Mouse (Mus musculus): ENCODE measurements around the gene Vcam1. TPM values are rescaled to one million over a fixed set of nuclear protein-coding genes. Genes with fewer than 3 reads are reported as not detected.

Gene Vcam1
- 6.4 and 7.2 TPM in 2 replicates for polyA plus RNA-seq (2015; fragmentation: Nextera tagmentation; extraction: Ambion mirVana)

- no peaks in the 10 kb centered on the region for H3K9me3 ChIP-seq (ENCODE audit: control insufficient read depth)
- ATAC-seq, result no peak
- 11% methylated on average over 9 of the region's 9 CpGs for WGBS
Measured at GRCm38 (mm10) chr3:116129259-116129738, at the start of gene Vcam1. Vcam1 (minus strand) TSS chr3:116129688.

GRCm38 (mm10) chr3:116175106-116175505, 45.6 kb upstream of the Vcam1 start:
- no peaks in the 10 kb centered on the region for H3K27me3 ChIP-seq (replicated peaks; ENCODE audit: control insufficient read depth, insufficient read depth, low read length)
- H3K36me3 ChIP-seq (ENCODE audit: control insufficient read depth, insufficient read depth), result no peaks in the 10 kb centered on the region
- H3K4me3 ChIP-seq (ENCODE audit: low read depth, low read length), result no peak overlapping the region
- H3K9ac ChIP-seq (ENCODE audit: low read depth, low read length), result no peak overlapping the region
- H3K4me1 ChIP-seq (replicated peaks; ENCODE audit: control insufficient read depth, insufficient read depth, low read length), result no peaks in the 10 kb centered on the region
- H3K4me2 ChIP-seq (replicated peaks; ENCODE audit: low read depth), result no peak overlapping the region
- no peak for TF ChIP-seq CTCF (IDR thresholded peaks at IDR 0.05; ENCODE audit: low read depth)
- no peak overlapping the region for H3K27ac ChIP-seq (ENCODE audit: low read depth, low read length)
- 90% methylated on average over 6 of the region's 6 CpGs for WGBS
- no peak for ATAC-seq
- no peaks in the 10 kb centered on the region for H3K9me3 ChIP-seq (ENCODE audit: control insufficient read depth)

More at GRCm38 (mm10) chr3:116129259-116129738, at the start of gene Vcam1:
- H3K36me3 ChIP-seq (ENCODE audit: control insufficient read depth, insufficient read depth), result no peaks in the 10 kb centered on the region
- H3K27me3 ChIP-seq (replicated peaks; ENCODE audit: control insufficient read depth, insufficient read depth, low read length), result no peaks in the 10 kb centered on the region
- H3K27ac ChIP-seq (ENCODE audit: low read depth, low read length), result no peak within 1 kb of the TSS
- no peak within 1 kb of the TSS for H3K9ac ChIP-seq (ENCODE audit: low read depth, low read length)
- no peak for TF ChIP-seq CTCF (IDR thresholded peaks at IDR 0.05; ENCODE audit: low read depth)
- H3K4me1 ChIP-seq (replicated peaks; ENCODE audit: control insufficient read depth, insufficient read depth, low read length), result no peaks in the 10 kb centered on the region
- H3K4me2 ChIP-seq (replicated peaks; ENCODE audit: low read depth), result peak within 1 kb of the TSS; percentile 57
- peak within 1 kb of the TSS; percentile 7 for H3K4me3 ChIP-seq (ENCODE audit: low read depth, low read length)

GRCm38 (mm10) chr3:116171461-116171860, 42.0 kb upstream of the Vcam1 start:
- no peak overlapping the region for H3K4me3 ChIP-seq (ENCODE audit: low read depth, low read length)
- no peaks in the 10 kb centered on the region for H3K4me1 ChIP-seq (replicated peaks; ENCODE audit: control insufficient read depth, insufficient read depth, low read length)
- no peaks in the 10 kb centered on the region for H3K27me3 ChIP-seq (replicated peaks; ENCODE audit: control insufficient read depth, insufficient read depth, low read length)
- 75% methylated on average over 5 of the region's 5 CpGs for WGBS
- no peak for TF ChIP-seq CTCF (IDR thresholded peaks at IDR 0.05; ENCODE audit: low read depth)
- no peaks in the 10 kb centered on the region for H3K36me3 ChIP-seq (ENCODE audit: control insufficient read depth, insufficient read depth)
- no peak overlapping the region for H3K4me2 ChIP-seq (replicated peaks; ENCODE audit: low read depth)
- ATAC-seq, result no peak
- no peak overlapping the region for H3K9ac ChIP-seq (ENCODE audit: low read depth, low read length)
- H3K9me3 ChIP-seq (ENCODE audit: control insufficient read depth), result no peaks in the 10 kb centered on the region
- H3K27ac ChIP-seq (ENCODE audit: low read depth, low read length), result no peak overlapping the region

DNA sequence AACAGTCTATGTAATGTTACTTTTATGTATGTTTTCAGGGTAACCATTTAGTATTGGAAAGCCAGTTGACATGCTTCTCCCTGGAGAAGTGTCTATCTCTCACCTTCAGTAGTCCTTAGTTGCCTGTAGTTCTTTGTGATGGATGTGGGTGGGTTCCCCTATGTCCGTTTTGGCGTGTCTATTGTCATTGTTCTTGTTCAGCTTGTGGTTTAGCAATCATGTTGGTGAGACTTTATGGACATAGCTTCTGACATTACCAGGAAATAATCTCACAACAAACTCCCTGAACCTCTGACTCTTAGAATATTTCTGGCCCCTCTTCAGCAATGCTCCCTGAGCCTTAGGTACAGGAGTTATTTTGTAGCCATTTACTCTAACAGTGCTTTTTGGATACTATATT, 38.6 kb upstream of the Vcam1 start:
- Histone ChIP-seq H3K27me3 (replicated peaks; ENCODE audit: control insufficient read depth, insufficient read depth, low read length) (no peaks in the 10 kb centered on the region), H3K4me3 (ENCODE audit: low read depth, low read length) (no peak overlapping the region), H3K9ac (ENCODE audit: low read depth, low read length) (no peak overlapping the region), H3K9me3 (ENCODE audit: control insufficient read depth) (no peaks in the 10 kb centered on the region), H3K4me1 (replicated peaks; ENCODE audit: control insufficient read depth, insufficient read depth, low read length) (no peaks in the 10 kb centered on the region), H3K27ac (ENCODE audit: low read depth, low read length) (no peak overlapping the region), H3K36me3 (ENCODE audit: control insufficient read depth, insufficient read depth) (no peaks in the 10 kb centered on the region), H3K4me2 (replicated peaks; ENCODE audit: low read depth) (no peak overlapping the region)
- TF ChIP-seq CTCF (IDR thresholded peaks at IDR 0.05; ENCODE audit: low read depth), result no peak
- ATAC-seq, result no peak
- WGBS, result 89% methylated on average over 2 of the region's 2 CpGs

DNA sequence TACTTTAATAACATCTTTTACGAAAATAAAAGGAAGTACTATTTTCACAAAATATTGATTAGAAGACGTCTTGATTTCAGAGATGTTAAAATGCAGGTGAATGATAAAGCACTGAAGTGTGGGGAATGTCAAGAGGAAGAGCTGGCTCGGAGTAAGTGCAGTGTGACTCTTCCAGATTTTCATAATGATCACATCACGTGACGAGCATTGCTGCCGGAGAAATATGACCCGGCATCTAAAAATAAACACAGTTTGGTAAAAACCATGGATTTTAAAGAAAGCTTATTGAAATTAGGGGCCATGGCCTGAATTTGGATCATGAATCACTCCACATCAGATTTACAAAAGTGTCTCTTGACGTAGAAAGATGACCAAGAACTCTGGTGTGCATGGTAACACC, 36.8 kb upstream of the Vcam1 start:
- no peak for TF ChIP-seq CTCF (IDR thresholded peaks at IDR 0.05; ENCODE audit: low read depth)
- no peak for ATAC-seq
- H3K9me3 ChIP-seq (ENCODE audit: control insufficient read depth), result no peaks in the 10 kb centered on the region

DNA sequence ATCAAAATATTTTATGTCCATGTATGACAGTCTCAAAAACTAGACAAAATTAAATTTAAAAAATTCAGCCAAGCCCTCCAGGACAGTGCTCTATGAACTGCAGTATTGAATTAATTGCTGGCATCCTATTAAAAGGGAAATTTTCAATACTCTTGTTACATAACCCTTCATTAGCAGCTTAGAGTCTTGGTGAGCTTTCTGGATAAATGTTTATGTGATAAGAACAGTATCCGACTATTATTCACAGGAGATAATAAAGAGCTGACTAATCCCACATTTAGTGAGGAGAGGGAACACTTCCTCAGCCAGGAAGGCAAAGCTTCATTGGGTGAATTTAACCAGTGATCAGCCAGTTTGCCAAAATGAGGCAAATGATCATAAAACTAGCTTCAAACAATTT, 35.5 kb upstream of the Vcam1 start:
- H3K4me2 ChIP-seq (replicated peaks; ENCODE audit: low read depth), result no peak overlapping the region
- no peaks in the 10 kb centered on the region for H3K9me3 ChIP-seq (ENCODE audit: control insufficient read depth)
- H3K27me3 ChIP-seq (replicated peaks; ENCODE audit: control insufficient read depth, insufficient read depth, low read length), result no peaks in the 10 kb centered on the region
- H3K4me1 ChIP-seq (replicated peaks; ENCODE audit: control insufficient read depth, insufficient read depth, low read length), result no peaks in the 10 kb centered on the region
- no peak overlapping the region for H3K27ac ChIP-seq (ENCODE audit: low read depth, low read length)
- H3K36me3 ChIP-seq (ENCODE audit: control insufficient read depth, insufficient read depth), result no peaks in the 10 kb centered on the region
- H3K4me3 ChIP-seq (ENCODE audit: low read depth, low read length), result no peak overlapping the region
- no peak overlapping the region for H3K9ac ChIP-seq (ENCODE audit: low read depth, low read length)
- TF ChIP-seq CTCF (IDR thresholded peaks at IDR 0.05; ENCODE audit: low read depth), result no peak
- 43% methylated on average over 1 of the region's 1 CpGs for WGBS
- ATAC-seq, result no peak

More for the DNA sequence above, 36.8 kb upstream of the Vcam1 start:
- H3K27ac ChIP-seq (ENCODE audit: low read depth, low read length), result no peak overlapping the region
- H3K36me3 ChIP-seq (ENCODE audit: control insufficient read depth, insufficient read depth), result no peaks in the 10 kb centered on the region
- WGBS, result 72% methylated on average over 8 of the region's 8 CpGs
- no peak overlapping the region for H3K4me2 ChIP-seq (replicated peaks; ENCODE audit: low read depth)
- H3K27me3 ChIP-seq (replicated peaks; ENCODE audit: control insufficient read depth, insufficient read depth, low read length), result no peaks in the 10 kb centered on the region
- no peak overlapping the region for H3K9ac ChIP-seq (ENCODE audit: low read depth, low read length)
- H3K4me1 ChIP-seq (replicated peaks; ENCODE audit: control insufficient read depth, insufficient read depth, low read length), result no peaks in the 10 kb centered on the region
- no peak overlapping the region for H3K4me3 ChIP-seq (ENCODE audit: low read depth, low read length)

- no peak for ATAC-seq
- Histone ChIP-seq H3K4me1 (replicated peaks; ENCODE audit: control insufficient read depth, insufficient read depth, low read length) (no peaks in the 10 kb centered on the region), H3K9ac (ENCODE audit: low read depth, low read length) (no peak overlapping the region), H3K27ac (ENCODE audit: low read depth, low read length) (no peak overlapping the region), H3K4me2 (replicated peaks; ENCODE audit: low read depth) (no peak overlapping the region), H3K36me3 (ENCODE audit: control insufficient read depth, insufficient read depth) (no peaks in the 10 kb centered on the region), H3K9me3 (ENCODE audit: control insufficient read depth) (no peaks in the 10 kb centered on the region), H3K27me3 (replicated peaks; ENCODE audit: control insufficient read depth, insufficient read depth, low read length) (no peaks in the 10 kb centered on the region), H3K4me3 (ENCODE audit: low read depth, low read length) (no peak overlapping the region)
- no peak for TF ChIP-seq CTCF (IDR thresholded peaks at IDR 0.05; ENCODE audit: low read depth)
- 78% methylated on average over 5 of the region's 5 CpGs for WGBS
Measured at GRCm38 (mm10) chr3:116163517-116163916, 34.0 kb upstream of the Vcam1 start.

Data from intestine, postnatal 0 days (tissue).